Mouse (Mus musculus): ENCODE results near the gene 2310033P09Rik. TPM values are rescaled to one million over a fixed set of nuclear protein-coding genes. Genes with fewer than 3 reads are reported as not detected.

Gene 2310033P09Rik
- 25.8 to 33.3 TPM (median 27.1 TPM) in 4 replicates for total RNA-seq (2023)

DNA sequence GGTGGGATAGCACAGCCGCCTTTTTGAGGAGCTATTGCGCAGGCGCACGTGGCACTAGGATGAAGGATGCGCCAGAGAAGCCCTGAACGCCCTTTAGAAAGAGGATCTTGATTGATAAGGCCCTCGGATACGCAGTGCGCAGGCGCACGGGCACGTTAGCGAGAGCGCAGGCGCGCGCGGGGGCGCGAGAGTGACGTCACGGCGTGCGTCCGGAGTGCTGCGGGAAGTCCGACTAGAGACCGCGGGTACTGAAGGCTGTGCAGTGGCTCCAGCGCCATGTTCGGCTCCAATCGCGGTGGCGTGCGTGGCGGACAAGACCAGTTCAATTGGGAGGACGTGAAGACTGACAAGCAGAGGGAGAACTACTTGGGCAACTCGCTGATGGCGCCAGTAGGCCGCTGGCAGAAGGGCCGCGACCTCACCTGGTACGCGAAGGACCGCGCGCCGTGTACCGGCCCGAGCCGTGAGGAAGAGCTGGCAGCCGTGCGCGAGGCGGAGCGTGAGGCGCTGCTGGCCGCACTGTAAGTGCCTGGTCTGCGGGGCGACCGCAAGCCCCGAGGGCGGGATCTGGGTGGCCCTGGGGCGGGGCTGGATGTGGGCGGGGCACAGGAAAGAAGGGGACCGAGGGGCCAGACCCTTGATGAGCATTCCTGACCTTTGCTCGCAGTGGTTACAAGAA is at the start of gene 2310033P09Rik:
TSS of gene 2310033P09Rik (plus strand) at position 169 of the 679 bp plus-strand sequence.

DNA sequence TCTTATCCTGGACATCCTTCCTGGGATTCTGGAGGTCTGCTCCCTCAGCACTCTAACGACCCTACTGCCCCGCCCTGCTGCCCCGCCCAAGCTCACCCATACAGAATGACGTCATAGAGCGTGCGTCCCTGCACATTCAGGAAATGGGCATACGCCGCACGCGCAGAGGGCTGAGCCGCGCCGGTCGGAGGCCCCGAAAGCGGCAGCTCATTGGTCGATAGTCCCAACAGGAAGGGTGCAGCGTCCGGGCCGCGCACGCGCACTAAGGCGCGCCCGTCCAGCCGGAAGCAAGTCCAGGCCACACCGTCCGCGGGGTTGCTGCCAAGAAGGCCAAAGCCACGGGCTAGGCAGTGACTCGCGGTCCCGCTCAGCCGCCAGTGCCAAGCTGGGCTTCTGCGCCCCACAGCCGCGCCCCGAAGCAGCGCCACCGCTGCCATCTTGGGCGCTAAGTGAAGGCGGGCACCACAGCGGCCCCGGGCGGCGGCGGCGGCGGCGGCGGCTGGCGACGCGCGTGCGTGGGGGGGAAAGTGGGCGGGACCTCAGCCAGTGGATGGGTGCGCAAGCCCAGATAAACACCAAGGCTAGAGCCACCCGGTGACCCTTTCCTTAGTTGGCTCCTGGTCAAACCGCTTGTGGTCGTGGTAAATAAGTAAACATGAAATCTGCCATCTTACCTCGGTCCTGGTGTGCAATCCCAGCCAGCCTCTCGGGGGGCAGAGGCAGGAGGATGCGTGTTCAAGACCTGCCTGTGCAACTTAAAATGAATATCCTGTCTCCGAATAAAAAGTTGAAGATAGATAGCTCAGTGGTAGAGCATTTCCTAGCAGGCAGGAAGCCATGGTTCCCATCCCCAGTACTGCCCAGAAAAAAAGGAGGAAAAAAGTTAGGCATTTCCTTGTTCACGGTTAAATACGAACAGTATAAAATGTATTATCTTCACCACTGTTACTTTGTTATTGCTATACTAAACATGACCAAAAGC is 44.6 kb upstream of the 2310033P09Rik start, which contains the start of gene Iba57:
TSS of gene Iba57 (minus strand) at position 485 of the 982 bp plus-strand sequence.

DNA sequence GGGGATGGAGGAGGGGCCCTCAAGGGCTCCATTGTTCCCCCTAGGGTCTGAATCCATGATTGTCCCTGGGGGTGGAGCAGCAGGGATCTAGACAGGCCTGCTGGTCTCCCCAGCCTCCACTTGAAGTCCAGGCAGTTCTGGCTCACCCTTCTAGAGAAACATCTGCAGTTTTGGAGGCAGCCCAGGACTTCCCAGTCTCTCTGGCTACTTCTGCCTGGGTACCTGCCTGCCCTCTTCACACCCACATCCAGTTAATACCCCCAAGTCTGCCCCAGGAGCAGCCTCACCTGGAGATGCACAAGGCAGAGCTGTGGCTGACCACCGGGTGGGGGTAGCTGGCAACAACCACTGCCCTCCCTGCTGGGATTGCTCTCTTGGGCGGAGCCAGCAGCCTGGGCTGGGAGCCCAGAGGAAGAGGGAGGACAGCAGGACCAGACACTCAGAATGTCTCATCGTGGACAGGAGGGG is 25.2 kb upstream of the 2310033P09Rik start, which contains the start of gene Gjc2:
TSS of gene Gjc2 (minus strand) at position 350 of the 468 bp plus-strand sequence.

DNA sequence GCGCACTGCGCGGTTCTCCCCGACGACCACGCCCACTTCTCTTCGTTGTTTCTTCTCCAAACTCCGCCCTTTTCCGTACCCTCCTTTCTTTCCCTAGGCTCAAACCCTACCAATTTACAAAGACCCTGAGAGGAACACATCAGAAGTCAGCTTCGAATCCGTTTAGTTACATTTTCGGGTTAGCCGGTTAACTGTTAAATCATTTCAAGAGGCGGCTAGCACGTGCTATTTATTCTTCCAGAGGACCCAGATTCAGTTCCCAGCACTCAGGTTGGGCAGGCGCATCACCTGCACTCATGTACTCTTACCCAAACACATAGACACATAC is 16.1 kb upstream of the 2310033P09Rik start, which contains the start of gene Guk1:
TSS of gene Guk1 (minus strand) at position 154 of the 328 bp plus-strand sequence.

DNA sequence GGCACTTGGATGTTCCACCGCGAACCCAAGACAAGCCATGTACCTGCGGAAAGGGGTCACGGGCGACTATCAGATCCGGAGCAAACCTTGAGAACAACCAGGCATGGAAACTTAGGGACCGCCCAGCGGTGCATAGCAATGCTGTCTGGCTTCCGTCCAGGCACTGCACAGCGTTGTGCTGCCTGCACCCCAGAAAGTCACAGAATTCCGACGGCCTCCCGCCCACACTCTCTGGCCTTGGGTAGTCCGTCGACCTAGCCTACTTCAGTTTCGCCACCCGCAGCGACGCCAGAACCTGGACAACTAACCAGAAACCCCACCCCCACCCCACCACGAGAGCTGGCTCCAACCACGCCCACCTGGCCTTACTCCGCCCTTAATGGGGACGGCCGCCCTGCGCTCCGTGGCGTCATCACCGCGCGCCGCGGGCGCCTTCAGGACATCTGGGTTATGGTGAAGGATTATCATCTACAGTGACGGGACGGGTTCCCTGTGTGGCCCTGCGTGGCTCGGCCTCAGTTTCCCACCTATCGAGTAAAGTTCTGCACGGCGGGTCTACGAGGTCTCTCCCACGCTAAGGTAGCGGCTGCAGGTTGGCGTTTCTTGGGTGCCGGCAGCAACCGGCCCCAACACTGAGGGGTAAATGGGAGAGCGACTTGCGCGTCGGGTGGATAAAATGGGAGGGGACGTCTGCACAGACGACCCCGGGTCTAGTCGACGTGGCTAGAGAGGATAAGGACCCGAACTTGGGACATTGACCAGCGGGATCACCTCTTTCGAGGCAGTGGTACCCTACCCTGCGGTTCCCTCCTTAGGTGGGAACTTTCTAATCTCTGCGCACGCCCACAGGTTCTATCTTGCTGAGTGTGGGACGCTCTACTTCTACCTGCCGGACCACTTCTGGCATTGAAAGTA is 5.8 kb upstream of the 2310033P09Rik start, which contains the start of gene Mrpl55:
TSS of gene Mrpl55 (plus strand) at position 406 of the 915 bp plus-strand sequence.

DNA sequence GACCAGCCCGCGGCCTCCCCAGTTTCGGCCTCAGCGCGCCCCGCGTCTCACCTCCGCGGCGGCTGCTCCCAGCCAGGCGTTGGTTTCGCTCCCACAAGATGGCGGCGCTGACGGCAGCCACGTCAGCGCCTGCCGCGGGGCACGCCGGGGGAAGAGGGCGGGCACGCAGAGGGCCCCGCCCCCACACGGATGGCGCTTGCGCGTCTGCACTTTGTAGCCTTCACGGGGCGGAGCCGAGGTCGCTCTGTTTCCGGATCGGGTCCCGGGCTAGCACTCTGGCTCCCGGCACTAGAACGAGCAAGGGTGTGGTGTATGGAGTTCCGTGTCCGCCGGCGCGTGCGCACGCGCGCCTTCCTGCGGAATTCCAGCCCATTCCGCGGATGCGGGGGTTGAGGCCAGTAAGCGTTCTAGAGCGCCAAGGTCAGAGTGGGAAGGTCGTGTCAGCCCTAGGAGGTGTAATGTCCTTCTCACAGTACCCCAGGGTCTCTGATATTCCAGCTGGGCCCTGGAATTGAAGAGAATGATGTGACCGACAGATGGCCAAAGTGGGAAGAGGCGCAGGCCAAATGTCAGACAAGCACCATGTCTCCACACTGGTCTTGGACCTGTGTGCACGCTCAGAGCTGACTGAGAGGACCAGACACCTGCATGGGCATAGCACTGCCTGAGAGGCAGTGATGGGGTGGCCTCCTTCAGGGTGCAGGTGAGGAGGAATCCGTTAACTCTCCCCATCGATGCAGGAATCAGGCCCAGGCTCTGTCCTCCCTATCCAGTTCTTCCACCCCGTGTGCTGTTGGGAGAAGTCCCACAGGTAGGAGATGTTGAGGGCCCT is 20.2 kb downstream of the 2310033P09Rik start, which contains the start of gene Arf1:
TSS of gene Arf1 (minus strand) at position 149 of the 832 bp plus-strand sequence.

Other genes starting within 250 kb of the 2310033P09Rik start
- 110 to 128 TPM (median 119 TPM) in 4 replicates for gene Trim11, start 230.2 kb upstream of the 2310033P09Rik start, total RNA-seq (2023)
- 0.33 to 0.63 TPM (median 0.48 TPM) in 4 replicates for gene Obscn, start 71.9 kb upstream of the 2310033P09Rik start, total RNA-seq (2023)
- gene Iba57, start 44.6 kb upstream of the 2310033P09Rik start, total RNA-seq (2023) = 35.8 to 46.0 TPM (median 42.1 TPM) in 4 replicates
- gene Gjc2, start 25.1 kb upstream of the 2310033P09Rik start, total RNA-seq (2023) = 0.25 to 0.43 TPM in 2 of 4 replicates, not detected in the others
- 25.4 to 36.0 TPM (median 28.2 TPM) in 4 replicates for gene Guk1, start 16.1 kb upstream of the 2310033P09Rik start, total RNA-seq (2023)
- gene Mrpl55, start 5.8 kb upstream of the 2310033P09Rik start, total RNA-seq (2023) = 14.1 to 18.1 TPM (median 16.1 TPM) in 4 replicates
- gene Arf1, start 19.9 kb downstream of the 2310033P09Rik start, total RNA-seq (2023) = 252 to 279 TPM (median 259 TPM) in 4 replicates
- gene Wnt3a, start 82.4 kb downstream of the 2310033P09Rik start, total RNA-seq (2023) = not detected in 4 replicates
- not detected in 4 replicates for gene Wnt9a, start 98.6 kb downstream of the 2310033P09Rik start, total RNA-seq (2023)
- not detected in 4 replicates for gene Prss38, start 167.3 kb downstream of the 2310033P09Rik start, total RNA-seq (2023)
- gene Jmjd4, start 241.7 kb downstream of the 2310033P09Rik start, total RNA-seq (2023) = 10.2 to 12.5 TPM (median 11.7 TPM) in 4 replicates
- gene Snap47, start 242.9 kb downstream of the 2310033P09Rik start, total RNA-seq (2023) = 14.5 to 17.4 TPM (median 14.9 TPM) in 4 replicates